Mouse (Mus musculus): ENCODE measurements around the gene Prkacb.

Gene Prkacb

DNA sequence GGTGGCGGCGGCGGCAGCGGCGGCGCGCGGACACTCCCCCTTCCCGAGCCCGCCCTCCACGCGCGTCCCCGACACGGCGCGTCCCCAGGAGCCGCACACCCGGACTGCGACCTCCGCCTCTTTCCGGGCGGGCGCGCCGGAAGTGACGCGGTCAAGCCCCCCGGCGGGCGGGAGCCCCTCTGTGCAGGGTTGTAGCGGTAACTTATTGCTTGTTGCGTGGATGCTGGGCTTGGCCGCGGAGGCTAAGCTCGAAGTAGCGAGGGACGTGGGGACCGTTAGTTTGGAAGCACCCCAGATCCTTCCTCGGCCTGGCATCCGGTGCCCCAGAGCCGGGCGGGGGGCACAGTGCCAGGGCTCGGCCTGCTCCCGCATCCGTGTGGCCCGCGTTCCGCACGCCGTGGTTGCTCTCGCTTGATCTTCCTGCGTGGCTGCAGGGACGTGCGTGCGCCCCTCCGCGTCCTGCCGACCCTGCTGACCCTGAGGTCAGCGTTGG is at the start of gene Prkacb:
Gene Prkacb (minus strand): TSS at position 90 of the 493 bp plus-strand sequence.
- peak; percentile 91 for DNase-seq (ENCODE audit: low spot score)

DNA sequence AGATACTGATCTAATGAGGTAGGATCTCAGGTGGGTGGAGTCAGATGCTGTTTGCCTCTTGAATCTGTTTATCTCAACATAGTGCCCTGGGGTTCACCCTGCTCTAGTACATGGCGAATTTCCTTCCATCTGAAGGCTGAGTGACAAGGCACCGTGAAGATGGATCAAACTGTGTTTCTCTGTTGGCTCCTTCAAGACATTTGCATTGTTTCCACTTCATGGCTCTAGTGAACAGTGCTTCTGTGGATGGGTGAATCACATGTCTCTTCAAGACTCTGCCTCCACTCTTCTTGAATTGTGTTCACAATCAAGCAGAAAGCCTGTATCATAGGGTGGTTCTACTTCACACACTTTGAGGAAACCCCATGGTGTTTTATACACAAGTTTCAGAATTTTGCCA is 47.5 kb upstream of the Prkacb start:
- DNase-seq (ENCODE audit: low spot score), result no peak

DNA sequence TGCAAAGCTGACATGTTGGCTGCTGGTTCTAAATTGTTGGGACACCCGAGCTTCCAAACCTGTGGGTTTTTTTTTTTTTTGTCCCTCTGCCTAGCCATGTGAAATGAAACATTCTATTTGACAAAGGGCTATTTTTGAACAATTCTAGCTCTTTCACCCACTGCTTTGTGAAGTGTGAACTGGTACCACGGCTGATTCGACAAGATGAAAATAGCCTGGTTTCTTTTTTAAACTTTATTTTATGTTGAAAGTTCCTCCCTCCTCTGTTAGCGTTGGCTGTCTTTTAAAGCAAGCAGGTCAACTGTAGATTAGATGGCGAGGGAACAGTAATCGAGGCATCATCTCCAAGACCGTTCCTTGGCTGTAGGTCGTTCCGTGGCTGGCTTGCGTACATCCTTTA is 44.6 kb upstream of the Prkacb start:
- DNase-seq (ENCODE audit: low spot score), result no peak

DNA sequence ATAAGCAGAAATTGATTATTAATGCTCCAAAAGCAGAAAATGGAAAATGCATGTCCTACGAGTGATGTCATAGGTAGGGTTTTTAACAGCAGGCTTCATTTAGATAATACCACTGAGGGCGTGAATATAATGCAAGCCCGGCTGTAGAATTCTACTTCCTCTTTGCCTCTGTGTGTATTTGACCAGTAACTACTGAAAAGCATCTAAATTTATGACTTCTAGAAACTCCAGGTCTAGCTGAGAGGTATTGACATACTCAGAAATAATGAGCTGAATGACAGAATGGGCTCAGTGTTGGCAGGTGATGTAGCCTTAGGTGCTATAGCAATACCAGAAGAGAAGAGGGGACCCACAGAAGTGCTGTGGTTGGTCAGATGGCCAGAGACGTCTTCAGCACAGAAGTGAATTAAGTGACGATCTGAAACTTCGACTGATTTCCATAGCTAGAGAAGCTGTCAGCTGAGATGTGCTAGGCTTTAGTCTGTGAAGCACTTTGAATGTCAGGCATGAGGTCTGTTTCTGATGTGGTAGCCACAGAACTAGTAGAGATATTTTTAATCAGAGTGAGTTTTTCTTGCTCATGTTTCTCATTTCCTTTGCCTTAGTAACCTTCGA is 41.8 kb upstream of the Prkacb start:
- DNase-seq (ENCODE audit: low spot score), result no peak

DNA sequence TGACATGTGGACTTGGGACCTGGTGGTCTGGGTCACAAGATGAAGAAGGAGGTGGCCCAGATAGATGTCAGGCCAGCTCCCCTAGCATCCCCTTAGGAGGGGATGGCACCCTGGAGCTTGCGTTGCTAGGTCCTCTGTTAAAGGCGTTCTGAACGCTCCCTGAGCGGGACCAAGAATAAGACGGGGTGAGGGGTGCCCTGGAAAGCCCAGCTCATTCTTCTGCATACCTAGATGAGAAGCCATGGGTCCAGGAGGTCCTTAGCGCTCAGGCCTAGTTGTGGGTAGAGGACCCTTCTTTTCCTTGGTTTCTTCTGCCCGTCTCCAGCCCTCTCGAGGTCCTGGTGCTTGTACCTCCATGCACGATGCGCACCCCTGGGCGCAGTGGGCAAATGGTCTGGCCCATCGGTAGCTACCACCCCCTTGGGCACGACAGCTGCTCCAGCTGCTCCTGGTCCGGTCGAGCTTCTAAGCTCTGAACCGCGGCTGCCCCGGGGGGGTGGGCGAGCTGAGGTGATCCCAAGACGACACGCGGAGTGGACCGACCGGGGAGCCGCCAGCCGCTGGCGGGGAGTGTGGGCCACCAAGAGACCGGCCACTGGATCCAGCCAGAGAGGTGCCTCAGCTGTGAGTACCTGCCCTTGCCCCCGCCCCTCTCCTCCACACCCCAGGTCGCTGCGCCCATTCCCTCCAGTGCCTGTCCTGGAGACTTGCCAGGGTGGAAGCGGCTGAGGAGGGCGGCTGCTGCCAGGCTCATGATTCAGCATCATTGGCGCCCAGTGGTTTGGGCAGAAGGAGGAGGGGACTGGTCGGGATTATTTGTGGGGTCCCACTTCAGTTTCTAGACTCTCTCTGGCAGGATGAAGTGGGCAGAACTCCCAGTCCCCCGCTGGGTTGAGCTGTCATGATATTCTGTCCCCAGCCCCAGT is 39.4 kb upstream of the Prkacb start, which contains the start of gene Ttll7:
Gene Ttll7 (plus strand): TSS at position 402 of the 926 bp plus-strand sequence.
- DNase-seq (ENCODE audit: low spot score), result peak; percentile 79

DNA sequence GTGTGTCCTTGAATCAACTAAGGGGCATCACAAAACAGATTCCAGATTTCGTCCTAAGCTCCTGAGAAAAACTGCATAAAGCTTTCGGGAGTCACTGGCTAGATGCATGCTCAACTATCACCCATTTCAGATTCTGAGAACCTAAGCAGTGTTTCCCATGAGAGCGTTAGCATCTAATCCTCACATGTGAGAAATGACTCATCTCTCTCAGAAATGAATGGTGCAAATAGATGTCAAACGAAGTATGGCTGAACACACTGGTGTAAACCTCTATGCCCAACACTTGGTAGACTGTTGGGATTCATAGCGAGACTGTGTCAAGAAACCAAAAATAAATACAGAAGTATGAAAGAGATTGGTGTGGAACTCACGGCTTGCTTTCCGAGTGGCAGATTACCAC is 36.6 kb upstream of the Prkacb start:
- no peak for DNase-seq (ENCODE audit: low spot score)

DNA sequence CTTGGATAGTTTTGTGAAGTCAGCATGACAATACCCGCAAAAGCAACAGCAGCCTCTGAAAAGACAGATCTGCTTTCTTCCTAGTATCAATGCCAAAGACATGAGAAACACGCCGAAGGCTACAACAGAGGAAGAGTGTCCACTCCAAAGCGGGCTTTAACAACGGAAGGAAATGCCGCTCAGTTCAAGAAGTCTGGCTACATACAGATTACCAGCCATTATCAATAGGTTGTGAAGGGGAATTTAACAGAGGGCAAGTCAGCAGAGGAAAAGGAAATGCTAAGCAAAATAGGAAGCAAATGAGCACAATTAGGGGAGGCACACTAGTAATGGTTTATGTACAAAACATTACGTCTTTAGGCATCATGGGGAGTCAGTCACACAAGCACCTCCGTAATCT is 35.3 kb upstream of the Prkacb start:
- DNase-seq (ENCODE audit: low spot score), result no peak

DNA sequence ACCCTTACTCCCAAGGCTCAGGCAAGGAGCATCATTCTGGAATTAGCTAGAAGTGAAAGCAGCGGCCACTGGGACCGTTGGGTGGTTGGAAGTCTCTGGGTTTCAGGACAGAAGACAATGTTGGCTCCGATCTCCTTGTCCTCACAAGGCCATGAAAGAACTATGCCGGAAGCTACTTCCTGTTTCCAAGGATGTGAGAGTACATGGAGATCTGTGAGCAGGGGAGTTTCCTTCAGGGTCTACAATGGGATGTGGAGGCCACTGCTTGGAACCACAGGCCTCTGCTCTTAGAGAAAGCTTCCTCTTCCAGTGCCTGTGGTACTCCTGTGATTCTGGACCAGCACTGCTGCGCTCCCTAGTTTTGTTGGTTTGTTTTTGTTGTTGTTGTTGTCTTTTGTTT is 33.4 kb upstream of the Prkacb start:
- DNase-seq (ENCODE audit: low spot score), result no peak

DNA sequence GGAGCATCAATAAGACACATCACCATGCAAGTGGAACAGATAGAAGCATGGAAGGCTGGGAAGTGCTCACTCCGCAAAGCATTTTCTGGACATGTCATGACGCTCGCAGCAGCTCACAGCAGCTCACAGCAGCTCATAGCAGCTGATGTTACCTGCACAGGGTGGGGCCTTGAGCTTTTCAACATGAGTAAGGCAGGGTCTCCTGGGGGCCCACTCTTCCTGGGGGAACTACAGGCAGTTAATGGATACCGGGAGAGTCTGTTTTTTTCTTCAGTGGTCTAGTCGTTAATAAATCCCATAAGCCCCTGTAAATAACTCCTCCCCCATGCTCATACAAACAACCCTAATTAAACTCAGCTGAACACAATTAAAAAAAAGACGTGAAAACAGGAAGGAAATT is 30.7 kb upstream of the Prkacb start:
- no peak for DNase-seq (ENCODE audit: low spot score)

DNA sequence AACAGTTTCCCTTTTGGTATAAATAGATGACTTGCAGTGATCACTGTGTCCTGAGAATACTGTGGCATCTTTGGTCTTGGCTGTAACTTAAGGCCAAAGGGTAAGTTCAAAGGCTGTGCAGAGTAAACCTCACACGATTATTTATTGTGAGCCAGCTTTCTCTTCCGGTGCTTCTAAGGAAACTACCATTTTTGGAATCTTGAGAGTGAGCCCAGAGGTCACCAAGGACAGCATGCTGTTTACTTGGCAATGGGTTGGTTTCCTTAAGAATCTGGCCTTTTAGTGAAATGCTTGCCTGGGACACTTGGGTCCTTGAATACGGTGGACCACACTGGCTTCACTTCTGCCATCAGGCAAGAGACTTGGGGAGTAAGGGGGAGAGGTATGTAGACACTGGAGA is 30.0 kb upstream of the Prkacb start:
- DNase-seq (ENCODE audit: low spot score), result no peak

DNA sequence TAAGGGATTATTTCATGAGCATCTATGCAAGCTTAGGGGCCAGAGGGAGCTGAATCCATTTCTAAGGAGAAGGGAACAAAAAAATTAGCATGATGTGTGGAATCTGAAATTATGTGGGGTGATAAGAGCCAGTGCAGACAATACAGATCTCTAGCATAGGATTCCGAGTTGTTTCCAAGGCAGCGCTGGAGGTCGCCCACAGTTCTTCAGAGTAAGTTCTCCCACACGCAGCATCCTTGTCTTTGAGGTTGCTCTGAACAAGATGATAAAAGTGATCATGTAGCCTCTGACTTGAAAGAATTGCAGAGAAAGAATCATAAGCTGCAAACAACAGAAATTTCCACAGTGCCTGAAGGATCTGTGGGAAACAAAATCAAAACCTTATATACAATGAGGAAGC is 7.9 kb upstream of the Prkacb start:
- no peak for DNase-seq (ENCODE audit: low spot score)

DNA sequence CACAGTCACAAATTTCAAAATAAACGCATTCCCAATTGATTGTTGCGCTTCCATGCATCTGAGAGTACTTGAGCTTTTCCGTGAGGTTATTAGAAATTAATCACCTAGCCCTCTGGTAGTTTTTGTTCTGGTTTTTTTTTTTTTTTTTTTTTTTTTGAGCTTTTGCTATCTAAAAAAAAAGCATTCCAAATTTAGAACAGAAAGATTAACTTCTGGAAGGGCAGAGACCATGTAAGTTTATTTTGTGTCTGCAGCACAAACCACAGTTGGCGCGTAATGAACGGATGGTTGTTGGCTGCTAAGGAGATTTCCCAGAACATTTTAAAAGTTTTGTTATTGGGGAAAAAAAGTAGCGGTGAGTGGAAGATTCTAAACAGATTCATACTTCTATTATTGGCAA is 834 bp upstream of the Prkacb start:
- DNase-seq (ENCODE audit: low spot score), result no peak

DNA sequence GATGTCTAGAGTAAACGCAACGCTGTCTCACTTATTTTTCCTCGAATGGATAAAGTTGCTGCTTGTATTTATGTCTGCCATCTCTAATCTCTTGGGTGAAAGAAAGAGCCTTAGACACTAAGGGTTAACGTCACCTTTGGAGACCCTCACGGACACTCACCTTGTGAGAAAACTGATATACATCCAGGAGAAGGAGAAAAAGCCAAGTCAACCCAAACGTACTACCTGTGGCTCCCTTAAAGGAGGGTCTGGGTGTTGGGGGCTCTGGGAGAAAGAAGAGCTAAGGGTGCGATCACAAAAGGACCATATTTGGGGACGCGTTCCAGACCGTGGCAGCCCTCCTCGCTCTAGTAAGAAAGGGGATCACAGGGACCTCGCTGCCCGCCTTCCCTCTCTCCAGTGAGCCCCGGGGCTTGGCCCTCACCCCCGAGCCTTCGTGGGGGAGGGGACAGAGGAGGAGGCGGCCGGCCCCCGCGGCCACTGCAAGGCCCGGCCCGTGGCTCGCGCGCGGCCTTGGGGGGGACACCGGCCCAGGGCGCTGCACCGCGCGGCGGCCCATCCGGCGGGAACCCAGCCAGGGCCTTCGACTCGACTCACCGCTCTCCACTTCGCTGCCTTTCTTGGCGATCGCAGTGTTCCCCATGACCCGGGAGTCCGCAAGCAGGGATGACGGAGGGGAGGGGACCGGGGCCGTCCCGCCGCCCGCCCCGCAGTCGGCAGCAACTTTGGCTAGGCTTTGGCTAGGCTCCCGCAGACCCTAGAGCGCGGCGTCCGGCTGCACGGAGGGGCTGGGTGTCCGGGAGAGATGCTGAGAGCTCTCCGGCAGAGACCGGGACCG is 530 bp downstream of the Prkacb start:
- peak; percentile 65 for DNase-seq (ENCODE audit: low spot score)

DNA sequence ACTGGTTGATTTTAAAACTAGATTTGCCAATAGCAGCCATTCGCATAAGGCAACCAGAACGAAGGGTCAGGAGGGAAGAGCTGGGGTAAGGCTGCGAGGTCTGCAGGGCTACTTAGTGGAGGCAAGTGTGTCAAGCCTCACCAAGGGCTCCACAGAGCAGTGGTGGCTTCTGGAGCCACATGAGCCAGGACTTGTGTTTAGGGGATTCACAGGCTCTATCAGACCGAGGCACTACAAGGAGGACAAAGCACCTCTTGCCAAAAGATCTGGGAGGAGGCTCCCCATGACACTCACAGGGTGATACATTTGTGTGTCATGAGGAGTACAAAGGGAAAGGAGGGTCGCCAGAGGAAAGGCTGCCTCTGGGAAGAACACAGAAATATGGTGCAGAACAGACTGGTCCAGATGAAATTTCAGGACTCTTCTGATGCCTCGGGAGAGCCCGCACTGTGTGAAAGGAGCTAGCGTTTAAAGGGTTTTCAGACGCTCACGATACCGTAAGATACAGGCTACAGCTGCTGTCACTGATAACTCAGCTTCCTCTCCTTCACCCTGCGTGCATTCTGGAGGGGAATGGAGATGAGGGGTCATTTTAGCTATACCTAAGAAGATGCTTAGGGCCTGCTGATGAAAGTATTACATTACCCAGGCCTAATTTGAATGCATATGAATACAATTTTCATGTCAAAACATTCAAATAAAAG is 19.1 kb downstream of the Prkacb start:
- DNase-seq (ENCODE audit: low spot score), result no peak

DNA sequence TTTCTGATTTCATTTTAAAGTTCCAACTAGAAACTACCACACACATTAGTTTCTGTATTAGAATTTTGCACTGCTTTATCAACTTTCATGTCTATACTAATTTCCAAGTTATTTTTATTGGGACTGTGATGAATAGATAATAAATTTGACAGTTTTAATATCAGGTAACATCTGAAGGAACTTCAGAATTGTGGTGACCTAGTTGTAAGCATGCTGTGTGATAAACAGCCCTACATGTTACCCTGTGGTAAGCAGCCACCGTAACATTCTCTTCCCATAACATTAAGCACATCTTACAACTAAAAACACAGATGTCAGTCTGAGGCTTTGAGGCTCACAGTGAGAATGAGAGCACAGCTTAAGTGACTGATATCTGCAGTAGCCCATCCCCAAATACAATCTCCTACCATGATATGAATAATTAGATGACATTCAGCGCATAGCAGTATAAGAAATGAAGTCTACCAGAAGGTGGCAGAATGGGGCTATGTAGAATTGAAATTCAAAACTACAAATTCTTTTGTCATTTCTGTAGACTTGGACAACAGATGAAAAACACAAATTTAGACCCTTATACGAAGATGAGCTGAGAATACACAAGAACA is 20.5 kb downstream of the Prkacb start:
- DNase-seq (ENCODE audit: low spot score), result no peak

DNA sequence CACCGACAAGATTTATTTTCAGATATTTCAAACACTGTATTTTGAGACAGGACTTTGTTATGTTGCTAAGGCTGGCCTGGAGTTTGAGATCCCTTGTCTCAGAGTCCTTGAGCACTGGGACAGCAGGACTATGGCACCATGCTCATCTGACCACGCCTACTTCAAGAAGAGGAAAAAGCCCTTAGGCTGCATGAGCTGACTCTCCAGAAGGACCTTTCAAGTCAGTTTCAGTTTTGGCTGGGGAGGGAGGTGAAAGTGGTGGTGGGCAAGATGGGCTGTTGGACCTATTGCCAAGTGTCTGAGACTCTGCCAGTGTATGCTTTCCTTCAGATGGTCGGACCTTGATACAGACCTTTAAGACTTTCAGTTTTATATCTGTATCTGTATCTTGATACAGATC is 28.6 kb downstream of the Prkacb start:
- no peak for DNase-seq (ENCODE audit: low spot score)

DNA sequence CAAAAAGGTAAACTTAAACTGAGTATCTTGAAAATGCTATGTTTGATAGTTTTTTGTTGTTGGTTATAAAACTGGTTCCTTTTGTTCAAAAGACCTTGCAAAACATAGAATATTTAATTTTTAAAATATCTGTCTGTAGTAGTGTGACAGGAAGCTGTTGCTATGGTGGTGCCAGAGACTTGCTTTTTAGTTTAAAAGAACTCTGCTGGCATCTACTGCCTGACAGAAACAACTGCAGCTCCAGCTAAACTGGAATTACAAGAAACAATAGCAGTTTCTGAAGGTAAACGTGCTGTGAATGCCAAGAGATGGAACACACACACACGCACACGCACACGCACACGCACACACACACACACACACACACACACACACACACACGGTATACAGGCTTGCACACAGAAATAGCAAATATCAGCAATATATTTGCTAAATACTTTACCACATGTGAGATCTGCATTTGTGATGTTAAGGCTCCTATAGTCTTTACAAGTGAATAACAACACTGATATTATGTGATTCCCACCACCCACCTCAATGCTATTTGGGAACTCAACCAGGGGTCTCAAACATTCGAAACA is 29.1 kb downstream of the Prkacb start:
- no peak for DNase-seq (ENCODE audit: low spot score)

DNA sequence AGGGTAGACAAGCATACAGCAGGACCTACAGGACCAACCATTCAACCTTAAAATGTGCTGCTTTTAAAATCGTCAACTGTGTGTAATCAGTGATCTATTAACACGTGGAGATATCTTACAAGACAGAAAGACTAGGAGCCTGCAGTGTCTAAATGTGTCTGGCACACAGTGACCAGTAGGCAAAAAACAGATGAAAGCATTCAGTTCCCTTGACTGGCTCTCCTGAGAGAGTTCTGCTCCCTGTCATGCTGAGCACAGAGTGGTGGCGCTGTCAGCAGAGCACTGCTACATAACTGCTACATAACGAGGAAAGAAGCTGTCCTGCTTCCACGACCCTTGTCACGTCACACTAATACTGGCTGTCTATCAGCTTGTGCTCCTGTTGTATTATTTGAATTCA is 30.2 kb downstream of the Prkacb start:
- DNase-seq (ENCODE audit: low spot score), result no peak

DNA sequence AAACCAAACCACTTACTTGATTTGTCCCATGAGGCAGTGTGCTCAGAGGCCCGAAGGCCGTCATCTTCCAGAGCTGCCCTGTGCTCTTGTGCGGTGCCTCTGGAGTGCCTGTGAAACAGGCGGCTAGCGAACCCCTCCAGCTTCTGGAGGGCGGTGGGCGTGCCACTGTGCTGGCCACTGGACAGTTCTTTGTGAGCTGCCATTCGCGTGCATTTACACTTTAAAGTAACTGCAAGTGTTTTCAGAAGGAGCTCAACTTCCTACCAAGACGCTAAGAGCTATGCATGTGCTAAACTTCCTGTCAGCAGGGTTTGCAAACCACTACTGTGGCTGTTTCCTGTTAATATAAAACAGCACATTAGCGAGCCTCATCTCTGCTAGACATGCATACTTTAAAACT is 31.7 kb downstream of the Prkacb start:
- peak; percentile 21 for DNase-seq (ENCODE audit: low spot score)

DNA sequence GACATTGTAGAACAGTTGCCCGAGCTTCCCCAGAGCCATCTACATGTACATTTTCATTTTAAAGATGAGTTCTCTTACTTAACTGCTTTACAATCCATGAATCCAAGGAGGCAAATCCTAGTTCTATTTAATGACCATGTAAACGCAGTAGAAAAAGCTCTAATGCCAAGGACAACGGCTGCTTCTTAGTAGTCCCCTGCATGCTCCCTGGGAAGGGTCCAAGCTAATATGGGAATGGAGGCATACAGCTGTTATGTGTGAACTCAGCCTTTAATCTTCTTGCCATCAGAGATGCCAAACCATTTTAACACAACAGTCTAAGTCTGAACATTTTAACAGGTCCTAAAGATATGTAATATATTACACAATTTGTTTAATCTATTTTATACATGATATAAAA is 32.5 kb downstream of the Prkacb start:
- DNase-seq (ENCODE audit: low spot score), result no peak

DNA sequence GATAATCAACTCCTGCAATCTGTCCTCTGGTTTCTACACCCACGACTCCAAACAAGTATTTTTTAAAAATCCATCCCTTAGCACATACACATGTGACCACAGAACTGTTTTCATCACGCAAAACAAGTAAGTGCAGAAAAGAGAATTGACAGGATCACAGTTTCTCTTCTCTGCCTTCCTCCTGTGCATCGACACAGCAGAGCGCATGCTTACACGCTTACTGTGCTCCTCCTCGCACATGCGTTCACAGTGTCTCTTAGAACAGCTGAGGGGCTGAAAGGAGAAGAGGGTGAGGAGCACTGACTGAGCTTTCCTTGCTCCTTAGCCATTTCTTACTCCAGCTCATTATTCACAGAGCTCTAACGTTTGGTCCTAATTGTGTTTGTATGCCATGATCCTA is 33.9 kb downstream of the Prkacb start:
- no peak for DNase-seq (ENCODE audit: low spot score)
